Mouse (Mus musculus) erythroblast, embryonic 14.5 days (primary cell): ENCODE measurements around the gene Ostc. TPM values are rescaled to one million over a fixed set of nuclear protein-coding genes. Genes with fewer than 3 reads are reported as not detected.

Source experiments
- H3K27me3 ChIP-seq: 2 replicates; pipeline ENCODE4 v1.6.1; 2012; ENCODE audit warnings: inconsistent platforms; ENCODE audit not compliant: control insufficient read depth
- H3K36me3 ChIP-seq: 2 replicates; pipeline ENCODE4 v1.6.1; 2012; ENCODE audit warnings: mild to moderate bottlenecking, inconsistent platforms; ENCODE audit not compliant: control insufficient read depth
- H3K4me1 ChIP-seq: 2 replicates; pipeline ENCODE4 v1.6.1; 2012; ENCODE audit warnings: inconsistent platforms; ENCODE audit not compliant: control insufficient read depth
- H3K4me3 ChIP-seq: replicated peaks from 2 replicates; pipeline ENCODE3; 2012; ENCODE audit warnings: moderate library complexity, mild to moderate bottlenecking, inconsistent platforms
- H3K9me3 ChIP-seq: 2 replicates; pipeline ENCODE4 v1.6.1; 2012; ENCODE audit warnings: low read length, inconsistent platforms, mixed read lengths; ENCODE audit not compliant: control insufficient read depth
- GATA1 ChIP-seq: IDR thresholded peaks from 2 replicates; pipeline ENCODE4 v1.6.1; 2012; ENCODE audit warnings: low read length, inconsistent platforms, mixed read lengths
- TAL1 ChIP-seq: IDR thresholded peaks from 3 replicates; pipeline ENCODE4 v1.6.1; 2012; ENCODE audit warnings: low read length, inconsistent platforms, mixed read lengths
- polyA plus RNA-seq: library from polyadenylated mRNA; stranded (reverse); fragments of >175 nt; gene quantifications from 2 replicates; pipeline ENCODE4 v1.2.3, GENCODE M21; 2012

Ostc gene
- polyA plus RNA-seq, 1 experiment, result 2.0 TPM

- Histone ChIP-seq H3K9me3 (no peaks in the 10 kb centered on the region), H3K4me1 (peaks cover 39% of the 10 kb centered on the region), H3K27me3 (no peaks in the 10 kb centered on the region), H3K36me3 (peaks cover under 1% of the 10 kb centered on the region), H3K4me3 (no peak overlapping the region)
- TF ChIP-seq TAL1, result no peak
- no peak for TF ChIP-seq GATA1
Observed at GRCm38 (mm10) chr3:130689630-130690029, 19.6 kb downstream of the Ostc start.

DNA sequence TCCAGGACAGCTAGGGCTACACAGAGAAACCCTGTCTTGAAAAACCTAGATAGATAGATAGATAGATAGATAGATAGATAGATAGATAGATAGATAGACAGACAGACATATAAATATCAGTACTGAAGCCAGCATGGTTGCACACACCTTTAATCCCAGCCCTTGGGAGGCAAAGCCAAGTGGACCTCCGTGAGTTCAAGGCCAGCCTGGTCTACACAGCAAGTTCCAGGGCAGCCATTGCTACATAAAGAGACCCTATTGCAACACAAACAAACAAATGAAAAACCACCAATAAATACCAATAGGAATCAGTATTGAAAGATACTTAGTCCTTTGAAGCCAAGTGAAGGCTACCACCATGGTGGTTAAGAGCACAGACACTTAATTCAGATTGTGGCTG lies 22.2 kb downstream of the Ostc start:
- Histone ChIP-seq H3K4me3 (no peak overlapping the region), H3K4me1 (peaks cover 23% of the 10 kb centered on the region), H3K9me3 (no peaks in the 10 kb centered on the region), H3K36me3 (no peaks in the 10 kb centered on the region), H3K27me3 (no peaks in the 10 kb centered on the region)
- no peak for TF ChIP-seq TAL1
- no peak for TF ChIP-seq GATA1

- no peak overlapping the region for H3K4me3 ChIP-seq
- H3K4me1 ChIP-seq, result peaks cover 4% of the 10 kb centered on the region
- no peaks in the 10 kb centered on the region for H3K27me3 ChIP-seq
- TF ChIP-seq TAL1 (no peak), GATA1 (no peak)
- no peaks in the 10 kb centered on the region for H3K36me3 ChIP-seq
- H3K9me3 ChIP-seq, result no peaks in the 10 kb centered on the region
Observed at GRCm38 (mm10) chr3:130685014-130685366, 24.3 kb downstream of the Ostc start.

DNA sequence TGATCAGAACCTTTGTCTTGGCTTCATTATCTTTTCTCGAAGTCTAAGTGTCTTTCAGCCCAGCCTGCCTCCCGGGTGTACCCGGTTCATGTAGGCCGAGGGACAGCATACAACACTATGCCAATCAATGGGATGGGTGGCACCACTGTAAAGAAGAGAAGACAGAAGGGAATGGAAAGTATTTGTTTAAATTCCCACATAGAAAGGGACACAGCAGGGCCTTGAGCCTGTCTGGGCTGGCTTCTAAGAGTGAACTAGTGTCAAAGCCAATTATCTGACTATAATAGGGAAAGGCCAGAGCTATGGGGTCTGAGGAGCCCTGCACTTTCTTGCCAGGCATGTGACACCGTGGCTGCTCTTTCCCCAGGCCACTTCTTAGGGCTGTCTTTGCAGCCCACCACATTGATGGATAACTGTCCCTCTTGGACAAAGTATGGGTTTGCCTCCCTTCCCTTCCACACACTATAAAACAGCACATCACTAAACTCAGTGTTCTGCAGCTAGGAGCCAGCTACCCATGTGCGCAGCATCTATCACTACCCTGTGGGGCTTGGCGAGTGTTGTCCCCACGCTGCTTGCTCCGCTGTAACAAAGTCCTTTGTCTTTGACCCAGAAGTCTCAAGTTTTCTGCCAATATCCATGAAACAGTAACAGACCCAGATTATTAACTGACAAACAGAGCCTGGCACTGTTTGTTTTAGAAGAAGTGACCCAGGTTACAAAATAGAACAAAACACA lies 24.8 kb downstream of the Ostc start:
- H3K9me3 ChIP-seq, result no peaks in the 10 kb centered on the region
- no peaks in the 10 kb centered on the region for H3K27me3 ChIP-seq
- H3K4me1 ChIP-seq, result no peaks in the 10 kb centered on the region
- TF ChIP-seq GATA1 (no peak), TAL1 (no peak)
- no peaks in the 10 kb centered on the region for H3K36me3 ChIP-seq
- no peak overlapping the region for H3K4me3 ChIP-seq

GRCm38 (mm10) chr3:130683836-130684235 lies 25.4 kb downstream of the Ostc start:
- Histone ChIP-seq H3K27me3 (no peaks in the 10 kb centered on the region), H3K36me3 (no peaks in the 10 kb centered on the region), H3K9me3 (no peaks in the 10 kb centered on the region), H3K4me3 (no peak overlapping the region), H3K4me1 (no peaks in the 10 kb centered on the region)
- TF ChIP-seq GATA1, result no peak
- TF ChIP-seq TAL1, result no peak

DNA sequence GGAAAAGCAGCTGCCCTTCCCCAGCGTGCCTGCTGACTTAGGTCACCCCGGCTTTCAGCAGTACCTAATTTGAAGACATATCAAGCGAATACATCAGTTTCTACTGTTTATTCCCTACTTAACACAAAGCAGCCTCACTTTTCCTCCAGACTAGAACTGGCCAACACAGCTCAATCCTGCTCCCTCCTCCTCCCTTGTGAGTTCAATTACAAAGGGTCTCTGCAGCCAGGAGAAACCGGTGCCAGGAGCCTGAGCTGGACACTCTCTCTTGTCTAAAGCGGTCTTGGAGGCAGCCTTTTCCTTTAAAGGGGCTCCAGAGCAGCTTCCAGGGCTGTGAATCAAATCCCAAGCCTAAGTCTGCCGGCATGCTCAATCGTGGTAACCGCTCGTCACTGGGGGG lies 27.1 kb downstream of the Ostc start:
- Histone ChIP-seq H3K9me3 (no peaks in the 10 kb centered on the region), H3K27me3 (no peaks in the 10 kb centered on the region), H3K4me1 (no peaks in the 10 kb centered on the region), H3K36me3 (no peaks in the 10 kb centered on the region), H3K4me3 (no peak overlapping the region)
- TF ChIP-seq GATA1 (no peak), TAL1 (no peak)

GRCm38 (mm10) chr3:130681226-130681625 lies 28.0 kb downstream of the Ostc start:
- Histone ChIP-seq H3K4me1 (no peaks in the 10 kb centered on the region), H3K4me3 (no peak overlapping the region), H3K27me3 (no peaks in the 10 kb centered on the region), H3K9me3 (no peaks in the 10 kb centered on the region), H3K36me3 (no peaks in the 10 kb centered on the region)
- TF ChIP-seq TAL1 (no peak), GATA1 (no peak)

DNA sequence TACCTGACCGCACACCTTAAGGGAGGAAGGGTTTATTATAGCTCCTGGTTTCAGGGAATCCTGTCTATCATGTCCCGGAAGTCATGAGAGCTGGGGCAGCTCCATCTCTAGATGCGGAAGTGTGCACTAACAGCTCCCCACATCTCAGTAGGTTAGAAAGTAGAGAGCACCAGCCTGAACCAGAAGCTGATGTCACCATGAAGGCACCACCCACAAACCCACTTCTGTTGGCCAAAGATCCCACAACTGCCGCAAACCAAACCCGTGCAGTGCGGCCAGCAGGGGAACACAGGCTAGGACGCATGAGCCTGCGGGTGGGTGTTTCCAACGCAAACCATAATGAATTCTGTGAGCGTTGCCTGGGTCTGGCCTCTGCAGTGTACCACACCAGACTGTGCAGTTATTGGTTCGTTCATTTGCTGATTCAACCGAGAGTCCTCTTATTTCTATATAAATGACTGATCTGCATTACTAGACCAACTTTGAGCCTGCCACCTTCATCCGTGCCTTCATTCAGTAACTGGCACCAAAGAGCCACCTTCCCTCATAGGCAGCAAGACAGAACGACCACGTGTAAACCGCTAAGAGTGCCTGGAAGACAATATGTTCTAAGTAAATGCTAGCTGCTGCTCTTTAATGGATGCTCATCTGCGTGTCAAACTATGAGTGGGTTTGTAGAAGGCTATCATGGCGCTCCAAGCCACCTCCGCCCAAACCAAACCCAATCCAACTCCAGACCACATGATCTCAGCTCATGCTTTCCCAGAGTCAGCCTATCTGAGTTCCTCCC lies 31.4 kb downstream of the Ostc start:
- H3K27me3 ChIP-seq, result no peaks in the 10 kb centered on the region
- H3K4me1 ChIP-seq, result no peaks in the 10 kb centered on the region
- no peak overlapping the region for H3K4me3 ChIP-seq
- no peaks in the 10 kb centered on the region for H3K9me3 ChIP-seq
- no peaks in the 10 kb centered on the region for H3K36me3 ChIP-seq
- TF ChIP-seq TAL1, result no peak
- TF ChIP-seq GATA1, result no peak

- Histone ChIP-seq H3K36me3 (no peaks in the 10 kb centered on the region), H3K9me3 (no peaks in the 10 kb centered on the region), H3K4me3 (no peak overlapping the region), H3K4me1 (no peaks in the 10 kb centered on the region), H3K27me3 (no peaks in the 10 kb centered on the region)
- TF ChIP-seq GATA1, result no peak
- TF ChIP-seq TAL1, result no peak
Observed at GRCm38 (mm10) chr3:130671291-130671690, 38.0 kb downstream of the Ostc start.
